Mouse (Mus musculus): ENCODE data around the gene Klhdc9. TPM values are rescaled to one million over a fixed set of nuclear protein-coding genes. Genes with fewer than 3 reads are reported as not detected.

Klhdc9 gene
- 0.76 and 1.4 TPM in 2 replicates for polyA plus RNA-seq (2015; fragmentation: Nextera tagmentation; extraction: Ambion mirVana)

DNA sequence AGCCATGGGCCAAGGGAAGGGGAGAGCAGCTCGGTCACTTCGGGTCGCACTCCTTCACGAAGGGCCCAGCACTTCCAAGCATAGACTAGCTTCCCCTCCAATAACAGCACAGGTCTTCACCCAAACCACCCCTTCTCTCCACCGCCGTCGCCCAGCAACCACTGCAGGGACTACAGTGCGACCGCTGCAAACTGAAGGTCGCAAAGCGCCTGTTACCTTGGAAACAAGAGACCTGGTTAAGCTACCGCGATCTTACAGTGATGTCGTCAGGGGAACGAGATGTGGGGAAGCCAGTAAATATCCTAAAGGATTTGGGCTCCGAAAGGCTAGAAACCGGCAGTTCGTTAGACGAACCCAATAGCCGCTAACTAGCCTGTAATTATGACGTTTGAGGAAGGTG lies at the start of gene Klhdc9:
Klhdc9 (minus strand) TSS at position 143 of the 400 bp plus-strand sequence.
- DNase-seq (ENCODE audit: low spot score): peak; percentile 95

- DNase-seq (ENCODE audit: low spot score): no peak
Observed at GRCm38 (mm10) chr1:171410231-171410630, 49.6 kb upstream of the Klhdc9 start.

DNA sequence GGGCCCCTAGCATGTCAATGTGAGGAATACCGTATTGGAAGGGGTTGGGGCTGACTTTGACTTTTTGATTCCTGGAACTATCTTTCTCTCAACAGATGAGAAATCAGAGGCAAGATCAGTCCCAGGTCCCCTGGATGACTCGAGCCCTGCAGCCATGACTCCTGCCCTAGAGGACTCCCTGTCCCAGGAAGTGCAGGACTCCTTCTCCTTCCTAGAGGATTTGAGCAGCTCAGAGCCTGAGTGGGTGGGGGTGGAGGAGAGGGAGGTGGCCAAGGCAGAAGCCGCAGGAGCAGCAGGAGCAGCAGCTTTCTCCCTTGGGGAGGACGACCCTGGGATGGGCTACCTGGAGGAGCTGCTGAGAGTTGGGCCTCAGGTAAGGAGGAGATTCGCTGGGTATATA lies 46.7 kb upstream of the Klhdc9 start:
- DNase-seq (ENCODE audit: low spot score): no peak

- no peak for DNase-seq (ENCODE audit: low spot score)
Observed at GRCm38 (mm10) chr1:171402991-171403390, 42.4 kb upstream of the Klhdc9 start.

GRCm38 (mm10) chr1:171401821-171402220 lies 41.2 kb upstream of the Klhdc9 start:
- DNase-seq (ENCODE audit: low spot score): no peak

DNA sequence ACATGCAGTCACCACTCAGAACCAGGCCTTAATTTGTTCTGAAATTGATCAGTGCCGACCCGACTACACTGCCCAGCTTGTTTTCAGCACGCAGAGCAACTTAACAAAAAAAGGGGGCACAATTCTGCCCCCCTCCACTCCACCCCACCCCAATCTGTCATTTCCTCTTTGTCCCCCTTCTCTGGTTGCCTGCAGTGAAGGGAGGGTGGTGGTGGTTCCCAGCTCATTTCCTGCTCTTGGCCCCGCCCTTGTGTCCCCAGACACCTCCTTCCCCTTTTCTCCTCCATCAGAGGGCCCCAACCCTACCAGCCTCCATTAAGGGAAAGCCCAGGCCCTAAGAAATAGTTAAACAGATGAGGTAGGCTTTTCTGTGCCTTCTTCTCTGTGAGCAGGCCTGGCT lies 29.5 kb upstream of the Klhdc9 start:
- peak; percentile 85 for DNase-seq (ENCODE audit: low spot score)

DNA sequence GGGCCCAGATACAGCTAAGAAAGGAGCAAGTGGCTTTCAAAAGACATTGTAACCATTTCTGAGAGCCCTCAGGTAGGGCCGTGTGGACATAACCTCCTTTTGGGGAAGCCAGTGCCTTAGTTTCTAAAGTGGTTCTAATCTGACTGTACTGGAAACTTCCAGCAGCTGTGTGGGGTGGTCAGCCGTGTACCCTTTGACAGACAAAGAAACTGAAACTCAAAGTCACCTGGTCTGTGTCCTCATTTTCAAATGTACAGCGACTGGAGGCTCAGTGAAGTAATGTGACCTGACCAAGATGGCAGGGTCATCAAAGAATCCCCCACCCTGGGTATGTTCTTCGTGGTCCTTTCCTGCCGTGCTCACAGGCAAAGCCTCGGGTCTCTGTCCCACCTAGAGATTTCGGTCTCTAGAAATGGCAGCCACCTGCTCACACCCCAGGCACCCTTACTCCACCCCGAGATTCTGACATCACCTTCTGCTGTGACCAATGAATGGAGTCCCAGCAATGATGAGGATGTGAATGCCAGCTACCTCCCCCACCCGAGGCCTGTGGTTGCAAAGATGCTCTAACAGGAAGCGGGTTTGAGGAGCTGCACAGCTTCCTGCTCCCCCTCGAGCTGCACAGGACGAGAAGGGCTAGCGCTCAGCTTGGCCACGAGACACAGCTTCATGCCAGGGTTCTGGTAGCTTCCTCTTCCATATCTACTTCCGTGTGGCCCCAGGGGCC lies 27.9 kb upstream of the Klhdc9 start, which contains the start of gene Arhgap30:
Arhgap30 (plus strand) TSS at position 579 of the 727 bp plus-strand sequence.
- DNase-seq (ENCODE audit: low spot score): peak; percentile 98

DNA sequence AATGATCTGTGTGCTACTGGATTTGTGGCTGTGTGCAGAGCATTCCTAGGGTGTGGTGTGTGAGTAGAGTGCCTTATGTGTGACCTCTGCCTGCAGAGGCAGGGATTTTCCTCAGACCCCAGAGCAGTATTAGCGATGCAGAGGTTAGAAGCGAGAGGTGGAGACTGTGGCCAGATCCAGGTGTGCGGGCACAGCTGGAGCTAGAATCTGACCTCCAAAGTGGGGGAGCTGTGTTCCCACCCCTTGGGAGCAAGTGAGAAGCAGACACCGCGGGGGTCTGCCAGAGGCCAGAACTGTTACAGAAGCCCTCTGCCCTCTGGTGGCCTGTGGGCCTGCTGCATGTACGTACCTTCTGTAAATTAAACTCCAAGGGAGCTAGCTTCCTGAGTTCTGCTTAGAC lies 26.5 kb upstream of the Klhdc9 start:
- DNase-seq (ENCODE audit: low spot score): peak; percentile 70

GRCm38 (mm10) chr1:171385171-171385570 lies 24.6 kb upstream of the Klhdc9 start:
- no peak for DNase-seq (ENCODE audit: low spot score)

DNA sequence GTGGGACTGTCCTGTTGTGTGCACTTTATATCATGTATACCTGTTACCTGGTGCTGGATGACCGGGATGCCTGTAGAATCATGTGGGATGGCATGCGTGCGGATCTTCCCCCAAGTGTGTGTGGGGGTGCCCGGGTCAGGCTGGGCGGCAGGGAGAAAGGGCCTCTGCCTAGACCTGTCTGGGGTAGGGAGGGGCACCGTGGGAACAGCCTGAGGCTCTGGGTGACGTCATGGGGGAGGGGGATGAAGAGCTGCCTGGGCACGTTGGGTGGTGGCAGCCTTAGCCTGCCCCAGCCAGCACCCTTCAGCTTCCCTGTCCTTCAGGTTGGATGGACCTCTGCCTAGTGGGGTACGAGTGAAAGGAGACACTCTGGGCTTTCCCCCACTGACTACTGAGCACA lies 23.8 kb upstream of the Klhdc9 start:
- no peak for DNase-seq (ENCODE audit: low spot score)

GRCm38 (mm10) chr1:171382096-171382620 lies 21.6 kb upstream of the Klhdc9 start:
- no peak for DNase-seq (ENCODE audit: low spot score)

- peak; percentile 67 for DNase-seq (ENCODE audit: low spot score)
Observed at GRCm38 (mm10) chr1:171379935-171380599, 19.5 kb upstream of the Klhdc9 start.

DNA sequence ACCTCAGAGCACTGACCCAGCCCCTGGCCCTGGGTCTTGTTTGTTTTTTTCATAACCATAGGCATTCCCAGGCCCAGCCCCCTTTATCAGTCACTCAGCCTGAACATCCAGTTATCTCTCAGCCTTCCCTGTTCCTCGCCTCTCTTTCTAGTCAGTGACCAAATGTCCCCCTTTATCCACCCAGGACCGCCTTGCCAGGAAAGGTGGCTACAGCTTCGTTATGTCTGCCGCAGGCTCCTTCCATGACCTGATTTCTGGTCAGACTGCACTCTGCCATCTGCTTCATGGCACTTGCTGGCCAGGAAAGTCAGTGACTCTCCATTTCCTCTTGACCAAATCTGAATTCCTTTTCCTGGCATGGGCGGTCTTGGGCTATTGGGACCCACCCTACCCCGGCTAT lies 17.7 kb upstream of the Klhdc9 start:
- DNase-seq (ENCODE audit: low spot score): no peak

DNA sequence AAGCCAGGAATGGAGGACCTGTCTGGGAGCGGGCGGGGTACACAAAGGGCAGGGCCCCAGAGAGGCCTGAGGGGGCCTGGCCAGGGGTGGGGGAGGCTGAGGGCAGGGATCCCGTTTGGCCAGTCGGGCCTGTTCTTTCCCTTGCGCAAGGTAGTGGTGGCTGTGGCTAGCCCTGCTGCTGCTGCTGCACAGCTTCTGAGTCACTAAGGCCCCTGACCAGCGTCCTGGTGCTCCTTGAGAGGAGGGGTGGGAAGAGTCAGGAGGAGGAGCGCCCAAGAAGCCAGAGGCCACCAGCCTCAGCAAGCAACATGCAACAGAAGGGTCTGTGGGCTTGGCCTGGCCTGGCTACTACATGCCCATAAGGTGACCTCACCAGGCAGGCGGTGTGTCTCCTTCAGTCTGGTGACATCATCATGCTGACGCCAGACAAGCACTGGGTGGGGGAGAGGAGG lies 15.1 kb upstream of the Klhdc9 start:
- no peak for DNase-seq (ENCODE audit: low spot score)

GRCm38 (mm10) chr1:171373946-171374345 lies 13.3 kb upstream of the Klhdc9 start:
- no peak for DNase-seq (ENCODE audit: low spot score)

DNA sequence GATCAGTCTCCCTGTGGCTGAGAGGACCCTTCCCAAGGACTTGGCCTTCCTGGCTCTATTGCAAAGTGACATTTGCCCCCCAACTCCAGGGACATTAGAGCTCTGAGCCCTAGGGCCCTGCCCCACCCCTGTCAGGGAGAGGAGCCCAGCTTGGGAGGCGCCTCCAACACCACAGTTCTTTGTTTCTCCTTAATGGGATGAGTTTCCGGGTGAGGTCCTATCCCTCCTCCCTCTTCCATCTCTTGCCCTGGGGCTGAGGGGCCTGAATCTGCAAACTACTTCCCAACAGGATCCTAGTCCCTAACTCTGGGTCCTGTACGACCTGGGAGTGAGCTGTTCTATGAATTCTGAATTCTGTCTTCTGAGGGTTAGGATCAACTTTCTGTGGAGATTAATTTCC lies 12.3 kb upstream of the Klhdc9 start:
- DNase-seq (ENCODE audit: low spot score): no peak

DNA sequence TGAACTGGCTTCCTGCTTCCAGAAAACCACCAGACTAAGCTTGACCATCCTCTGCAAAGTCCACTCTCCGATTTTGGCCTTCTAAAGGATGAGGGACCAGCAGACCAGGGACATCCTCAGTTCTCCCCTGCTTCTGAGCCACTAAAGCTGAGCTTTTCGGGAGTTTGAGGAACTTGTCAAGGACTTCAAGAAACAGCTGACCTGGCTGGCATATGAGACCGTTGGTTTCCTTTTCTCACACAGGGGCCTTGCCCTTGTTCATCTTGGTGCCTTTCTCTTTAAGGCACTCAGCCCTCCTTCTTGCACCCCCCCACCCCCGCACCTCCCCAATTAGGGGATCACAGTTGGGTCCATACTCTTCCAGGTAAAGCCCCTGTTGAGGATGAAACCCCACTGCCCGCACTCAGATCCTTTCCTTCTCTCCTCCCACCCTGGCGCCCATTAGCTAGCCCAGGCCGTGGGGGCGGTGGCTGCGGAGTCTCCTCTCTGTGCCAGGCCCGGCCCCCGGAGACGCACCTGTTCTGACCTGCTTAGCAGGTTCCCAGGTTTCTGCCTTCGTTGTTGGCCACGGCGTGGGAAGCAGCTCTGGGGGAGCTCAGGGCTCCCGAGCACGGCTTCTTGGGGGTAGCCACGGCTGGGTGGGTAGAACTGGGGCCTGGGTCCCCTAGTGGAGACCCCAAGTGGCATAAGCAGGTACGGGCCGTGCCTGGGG lies 9.4 kb upstream of the Klhdc9 start, which contains the start of gene Nectin4:
Nectin4 (plus strand) TSS at position 255 of the 712 bp plus-strand sequence.
- DNase-seq (ENCODE audit: low spot score): no peak

GRCm38 (mm10) chr1:171365934-171366333 lies 5.3 kb upstream of the Klhdc9 start:
- no peak for DNase-seq (ENCODE audit: low spot score)

- peak; percentile 83 for DNase-seq (ENCODE audit: low spot score)
Observed at GRCm38 (mm10) chr1:171361106-171362103, 807 bp upstream of the Klhdc9 start.

DNA sequence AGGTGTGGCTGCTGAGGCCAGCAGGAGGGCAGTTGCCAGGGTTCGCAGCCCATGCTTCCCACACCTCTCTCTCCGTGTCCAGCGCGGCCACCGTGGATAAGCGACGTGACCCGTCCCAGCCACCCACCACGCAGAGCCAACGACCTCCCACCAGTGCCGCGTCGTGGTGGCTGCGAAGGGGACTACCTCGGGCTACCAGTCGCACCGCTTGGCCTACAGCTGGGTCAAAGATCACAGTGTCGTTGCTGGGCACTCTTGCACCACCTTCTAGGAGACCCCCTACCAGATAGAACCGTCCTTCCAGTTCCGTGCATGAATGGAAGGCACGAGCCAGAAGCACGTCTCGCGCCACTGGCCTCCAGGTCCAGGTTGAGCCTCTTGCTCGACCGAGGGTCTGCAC lies 345 bp downstream of the Klhdc9 start:
- DNase-seq (ENCODE audit: low spot score): no peak
